Mouse (Mus musculus): ENCODE data around the gene Crtc1.

- TF ChIP-seq CTCF (conservative IDR thresholded peaks at IDR 0.05; ENCODE audit: insufficient read depth, insufficient read length, low read depth, low read length): no peak
- no peak for TF ChIP-seq POLR2A (IDR thresholded peaks at IDR 0.05; ENCODE audit: low read depth, low read length)
Measured at GRCm38 (mm10) chr8:70380069-70380468, 59.3 kb downstream of the Crtc1 start.

All from kidney, adult 2 months (tissue).